Mouse (Mus musculus): ENCODE results near the gene Kcnj10. TPM values are rescaled to one million over a fixed set of nuclear protein-coding genes. Genes with fewer than 3 reads are reported as not detected.
A peak's percentile ranks its signal among the peaks of the same experiment; 100 is the strongest.

The Kcnj10 gene
- polyA plus RNA-seq, 1 experiment: not detected

DNA sequence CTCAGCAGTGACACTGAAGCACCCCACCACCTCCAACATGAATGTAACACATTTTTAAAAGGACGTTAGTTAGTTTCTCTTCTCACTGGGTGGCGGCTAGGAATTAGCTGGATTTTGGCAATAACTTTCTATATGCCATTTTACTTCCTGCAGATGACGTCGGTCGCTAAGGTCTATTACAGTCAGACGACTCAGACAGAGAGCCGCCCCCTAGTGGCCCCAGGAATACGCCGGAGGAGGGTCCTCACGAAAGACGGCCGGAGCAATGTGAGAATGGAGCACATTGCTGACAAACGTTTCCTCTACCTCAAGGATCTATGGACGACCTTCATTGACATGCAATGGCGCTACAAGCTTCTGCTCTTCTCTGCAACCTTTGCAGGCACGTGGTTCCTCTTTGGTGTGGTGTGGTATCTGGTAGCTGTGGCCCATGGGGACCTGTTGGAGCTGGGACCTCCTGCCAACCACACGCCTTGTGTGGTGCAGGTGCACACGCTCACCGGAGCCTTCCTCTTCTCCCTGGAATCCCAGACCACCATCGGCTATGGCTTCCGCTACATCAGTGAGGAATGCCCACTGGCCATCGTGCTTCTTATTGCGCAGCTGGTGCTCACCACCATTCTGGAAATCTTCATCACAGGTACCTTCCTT, 27.9 kb downstream of the Kcnj10 start:
- TF ChIP-seq SRF (IDR thresholded peaks at IDR 0.05; ENCODE audit: control insufficient read depth, insufficient read length, low read depth) (no peak), POLR2AphosphoS2 (IDR thresholded peaks at IDR 0.05; ENCODE audit: insufficient read length, low read depth) (no peak), MYOG (IDR thresholded peaks at IDR 0.05; ENCODE audit: control insufficient read depth in 1 of 3, insufficient read depth in 1 of 3, insufficient read length in 2 of 3, low read depth in 2 of 3) (no peak), CEBPB (IDR thresholded peaks at IDR 0.05; ENCODE audit: insufficient read depth, poor library complexity, severe bottlenecking) (no peak), USF1 (IDR thresholded peaks at IDR 0.05; ENCODE audit: low read depth) (no peak), TCF3 (IDR thresholded peaks at IDR 0.05; ENCODE audit: insufficient read length, low read depth) (no peak), TCF12 (IDR thresholded peaks at IDR 0.05; ENCODE audit: insufficient read depth, poor library complexity, severe bottlenecking) (no peak), POLR2A (IDR thresholded peaks at IDR 0.05; ENCODE audit: insufficient read length, low read depth) (no peak)

DNA sequence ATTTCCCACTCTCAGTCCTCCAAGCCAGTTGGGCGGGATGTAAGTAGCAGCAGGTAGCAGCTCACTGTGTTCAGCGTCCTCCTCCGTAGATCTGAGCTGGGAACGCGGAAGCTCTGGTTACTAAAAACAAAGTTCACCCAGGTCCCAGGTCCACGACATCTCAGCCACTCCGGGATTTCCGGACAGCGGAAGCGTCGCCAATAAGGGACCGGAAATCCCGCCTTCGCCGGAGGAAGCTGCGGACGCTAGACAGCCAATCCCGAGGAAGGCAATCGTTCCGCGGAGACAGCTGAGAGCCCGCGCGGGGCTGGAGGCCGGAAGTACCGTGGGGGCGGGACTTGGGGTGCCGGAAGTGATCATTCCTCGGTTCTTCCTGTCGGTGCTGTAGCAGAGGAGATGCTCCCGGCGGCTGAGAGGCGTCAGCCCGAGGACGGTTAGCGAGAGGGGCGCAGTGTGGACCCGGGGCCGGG, 35.2 kb downstream of the Kcnj10 start, which contains the start of gene Pigm:
TSS of gene Pigm (plus strand) at position 349 of the 470 bp plus-strand sequence.
- H3K36me3 ChIP-seq (ENCODE audit: control insufficient read depth, insufficient read depth): peaks cover 6% of the 10 kb centered on the region
- TF ChIP-seq CEBPB (IDR thresholded peaks at IDR 0.05; ENCODE audit: insufficient read depth, poor library complexity, severe bottlenecking): no peak
- peak in 2 of 3 experiments; percentile 30 to 54 for TF ChIP-seq MYOD1 (IDR thresholded peaks at IDR 0.05; ENCODE audit: control insufficient read depth in 1 of 3, insufficient read length in 2 of 3, low read depth in 2 of 3)
- peak; percentile 54 for TF ChIP-seq POLR2A (IDR thresholded peaks at IDR 0.05; ENCODE audit: insufficient read length, low read depth)
- peak; percentile 24 for TF ChIP-seq POLR2AphosphoS2 (IDR thresholded peaks at IDR 0.05; ENCODE audit: insufficient read length, low read depth)
- TF ChIP-seq REST (IDR thresholded peaks at IDR 0.05; ENCODE audit: insufficient read depth, insufficient read length): no peak
- TF ChIP-seq MYOG (IDR thresholded peaks at IDR 0.05; ENCODE audit: control insufficient read depth in 1 of 3, insufficient read depth in 1 of 3, insufficient read length in 2 of 3, low read depth in 2 of 3): peak; percentile 21 to 83 (median 22)
- no peak for TF ChIP-seq USF1 (IDR thresholded peaks at IDR 0.05; ENCODE audit: low read depth)
- TF ChIP-seq TCF3 (IDR thresholded peaks at IDR 0.05; ENCODE audit: insufficient read length, low read depth): no peak
- peak; percentile 27 for TF ChIP-seq SRF (IDR thresholded peaks at IDR 0.05; ENCODE audit: control insufficient read depth, insufficient read length, low read depth)
- no peak for TF ChIP-seq MAX (IDR thresholded peaks at IDR 0.05; ENCODE audit: low read depth)
- TF ChIP-seq E2F4 (IDR thresholded peaks at IDR 0.05; ENCODE audit: insufficient read depth): peak; percentile 69
- no peak for TF ChIP-seq TCF12 (IDR thresholded peaks at IDR 0.05; ENCODE audit: insufficient read depth, poor library complexity, severe bottlenecking)
- H3K4me3 ChIP-seq: peak within 1 kb of the TSS; percentile 82
- peak within 1 kb of the TSS; percentile 84 for H3ac ChIP-seq (ENCODE audit: control insufficient read depth, insufficient read length)
- H3K4me2 ChIP-seq (ENCODE audit: low read depth): peak within 1 kb of the TSS; percentile 95
- no peaks in the 10 kb centered on the region for H3K27me3 ChIP-seq (ENCODE audit: control insufficient read depth, insufficient read depth, insufficient read length)
- peaks cover 45% of the 10 kb centered on the region for H3K79me2 ChIP-seq (ENCODE audit: control insufficient read depth, insufficient read depth)

More for the DNA sequence above, 27.9 kb downstream of the Kcnj10 start:
- H3ac ChIP-seq (ENCODE audit: control insufficient read depth, insufficient read length): no peak overlapping the region
- no peak overlapping the region for H3K4me2 ChIP-seq (ENCODE audit: low read depth)
- H3K79me2 ChIP-seq (ENCODE audit: control insufficient read depth, insufficient read depth): no peaks in the 10 kb centered on the region
- no peaks in the 10 kb centered on the region for H3K36me3 ChIP-seq (ENCODE audit: control insufficient read depth, insufficient read depth)
- H3K27me3 ChIP-seq (ENCODE audit: control insufficient read depth, insufficient read depth, insufficient read length): no peaks in the 10 kb centered on the region
- H3K4me3 ChIP-seq: no peak overlapping the region

- Histone ChIP-seq H3K4me2 (ENCODE audit: low read depth) (peak overlapping the region; percentile 77), H3K79me2 (ENCODE audit: control insufficient read depth, insufficient read depth) (peaks cover 48% of the 10 kb centered on the region), H3K4me3 (peak overlapping the region; percentile 82), H3ac (ENCODE audit: control insufficient read depth, insufficient read length) (peak overlapping the region; percentile 84), H3K27me3 (ENCODE audit: control insufficient read depth, insufficient read depth, insufficient read length) (no peaks in the 10 kb centered on the region), H3K36me3 (ENCODE audit: control insufficient read depth, insufficient read depth) (peaks cover 12% of the 10 kb centered on the region)
- TF ChIP-seq CEBPB (IDR thresholded peaks at IDR 0.05; ENCODE audit: insufficient read depth, poor library complexity, severe bottlenecking) (no peak), POLR2A (IDR thresholded peaks at IDR 0.05; ENCODE audit: insufficient read length, low read depth) (peak; percentile 2), USF1 (IDR thresholded peaks at IDR 0.05; ENCODE audit: low read depth) (no peak), TCF3 (IDR thresholded peaks at IDR 0.05; ENCODE audit: insufficient read length, low read depth) (no peak), TCF12 (IDR thresholded peaks at IDR 0.05; ENCODE audit: insufficient read depth, poor library complexity, severe bottlenecking) (no peak)
Measured at GRCm38 (mm10) chr1:172376758-172377458, 35.9 kb downstream of the Kcnj10 start.

DNA sequence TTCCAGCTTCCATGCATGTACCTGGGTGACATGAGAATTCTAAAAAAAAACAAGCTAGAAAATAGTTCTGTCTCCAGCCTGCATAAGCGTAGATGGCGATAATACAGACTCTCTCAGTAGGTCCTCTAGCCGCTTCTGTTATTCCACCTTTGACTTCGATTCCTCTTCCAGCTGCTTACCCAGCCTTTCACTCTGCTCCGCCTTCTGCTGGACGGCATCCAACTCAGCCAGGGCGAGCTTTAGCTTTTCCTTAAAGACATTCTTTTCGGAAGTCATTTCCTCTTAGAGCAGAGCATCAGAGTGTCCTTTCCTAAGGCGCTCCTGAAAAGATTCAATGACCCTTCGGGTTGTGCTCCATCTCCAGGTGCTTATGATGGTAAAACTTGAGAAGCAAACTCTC, 39.1 kb downstream of the Kcnj10 start:
- H3K27me3 ChIP-seq (ENCODE audit: control insufficient read depth, insufficient read depth, insufficient read length): no peaks in the 10 kb centered on the region
- H3K79me2 ChIP-seq (ENCODE audit: control insufficient read depth, insufficient read depth): peaks cover 48% of the 10 kb centered on the region
- peaks cover 14% of the 10 kb centered on the region for H3K36me3 ChIP-seq (ENCODE audit: control insufficient read depth, insufficient read depth)
- H3K4me3 ChIP-seq: no peak overlapping the region
- no peak overlapping the region for H3K4me2 ChIP-seq (ENCODE audit: low read depth)
- no peak overlapping the region for H3ac ChIP-seq (ENCODE audit: control insufficient read depth, insufficient read length)
- TF ChIP-seq MYOG (IDR thresholded peaks at IDR 0.05; ENCODE audit: control insufficient read depth in 1 of 3, insufficient read depth in 1 of 3, insufficient read length in 2 of 3, low read depth in 2 of 3): no peak
- TF ChIP-seq MAX (IDR thresholded peaks at IDR 0.05; ENCODE audit: low read depth): no peak
- TF ChIP-seq E2F4 (IDR thresholded peaks at IDR 0.05; ENCODE audit: insufficient read depth): no peak
- TF ChIP-seq TCF12 (IDR thresholded peaks at IDR 0.05; ENCODE audit: insufficient read depth, poor library complexity, severe bottlenecking): no peak

DNA sequence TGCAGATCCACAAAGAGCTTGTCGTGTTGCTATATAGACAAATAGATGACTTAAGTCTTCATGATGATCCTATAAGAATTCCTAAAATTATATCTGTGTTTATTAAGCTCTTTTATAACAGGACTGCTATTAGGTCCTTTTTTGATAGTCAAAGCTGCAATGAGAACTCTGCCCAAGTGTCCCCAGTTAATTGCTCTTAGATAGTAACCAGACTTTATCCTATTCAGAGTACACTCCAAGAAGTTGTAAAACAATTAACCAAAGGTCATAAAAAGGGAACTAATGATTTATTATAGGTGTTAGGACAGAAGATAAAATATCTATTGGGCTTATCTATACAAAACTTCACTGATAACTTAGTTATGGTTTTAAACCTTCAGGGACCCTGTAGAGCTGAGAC, 41.1 kb downstream of the Kcnj10 start:
- TF ChIP-seq MAX (IDR thresholded peaks at IDR 0.05; ENCODE audit: low read depth): no peak
- no peak for TF ChIP-seq SRF (IDR thresholded peaks at IDR 0.05; ENCODE audit: control insufficient read depth, insufficient read length, low read depth)
- no peak for TF ChIP-seq TCF3 (IDR thresholded peaks at IDR 0.05; ENCODE audit: insufficient read length, low read depth)
- no peak for TF ChIP-seq TCF12 (IDR thresholded peaks at IDR 0.05; ENCODE audit: insufficient read depth, poor library complexity, severe bottlenecking)
- TF ChIP-seq REST (IDR thresholded peaks at IDR 0.05; ENCODE audit: insufficient read depth, insufficient read length): no peak
- no peak for TF ChIP-seq POLR2A (IDR thresholded peaks at IDR 0.05; ENCODE audit: insufficient read length, low read depth)
- TF ChIP-seq CEBPB (IDR thresholded peaks at IDR 0.05; ENCODE audit: insufficient read depth, poor library complexity, severe bottlenecking): no peak
- TF ChIP-seq MYOG (IDR thresholded peaks at IDR 0.05; ENCODE audit: control insufficient read depth in 1 of 3, insufficient read depth in 1 of 3, insufficient read length in 2 of 3, low read depth in 2 of 3): no peak
- TF ChIP-seq E2F4 (IDR thresholded peaks at IDR 0.05; ENCODE audit: insufficient read depth): no peak
- H3K79me2 ChIP-seq (ENCODE audit: control insufficient read depth, insufficient read depth): peaks cover 42% of the 10 kb centered on the region
- H3ac ChIP-seq (ENCODE audit: control insufficient read depth, insufficient read length): no peak overlapping the region
- H3K27me3 ChIP-seq (ENCODE audit: control insufficient read depth, insufficient read depth, insufficient read length): no peaks in the 10 kb centered on the region
- H3K36me3 ChIP-seq (ENCODE audit: control insufficient read depth, insufficient read depth): peaks cover 19% of the 10 kb centered on the region
- H3K4me3 ChIP-seq: no peak overlapping the region
- no peak overlapping the region for H3K4me2 ChIP-seq (ENCODE audit: low read depth)

Measured in myocyte (in vitro differentiated cells).